Mouse (Mus musculus): ENCODE results near the gene Zmpste24. TPM values are rescaled to one million over a fixed set of nuclear protein-coding genes. Genes with fewer than 3 reads are reported as not detected.

Gene Zmpste24
- polyA plus RNA-seq, 1 experiment from 2014 or later = 22.3 TPM

DNA sequence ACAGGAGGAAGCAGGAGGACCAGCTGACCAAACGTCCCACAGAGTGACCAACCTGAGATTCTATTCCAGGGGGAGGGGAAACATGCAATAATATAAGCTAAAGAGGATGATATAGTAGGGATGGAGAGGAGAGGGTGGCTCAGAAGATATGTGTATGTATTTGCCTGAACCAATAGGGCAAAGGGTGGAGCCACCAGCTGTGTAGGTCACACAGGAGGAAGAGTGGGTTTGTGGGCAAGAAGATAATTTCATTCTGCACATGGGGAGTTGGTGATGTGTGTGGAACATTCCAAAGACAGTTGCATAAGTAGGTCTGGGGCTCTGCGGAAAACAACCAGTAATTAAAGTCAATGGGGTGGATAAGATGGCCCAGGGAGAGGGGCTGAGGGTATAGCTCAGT lies 72.4 kb downstream of the Zmpste24 start:
- H3K4me3 ChIP-seq (ENCODE audit: low read depth, low read length) = no peak overlapping the region
- H3K27me3 ChIP-seq (replicated peaks; ENCODE audit: control insufficient read depth, insufficient read depth, low read length) = no peaks in the 10 kb centered on the region
- H3K4me1 ChIP-seq (ENCODE audit: control insufficient read depth, insufficient read depth, low read length) = no peaks in the 10 kb centered on the region
- no peak overlapping the region for H3K9ac ChIP-seq (ENCODE audit: low read length)
- no peak for ATAC-seq
- no peaks in the 10 kb centered on the region for H3K36me3 ChIP-seq (ENCODE audit: control insufficient read depth, insufficient read depth, low read length)
- no peaks in the 10 kb centered on the region for H3K9me3 ChIP-seq (replicated peaks; ENCODE audit: control insufficient read depth, low read length)
- H3K27ac ChIP-seq (ENCODE audit: low read depth, low read length) = no peak overlapping the region
- DNase-seq (ENCODE audit: low spot score) = no peak
- WGBS = 79% methylated on average over 2 of the region's 2 CpGs
- no peak overlapping the region for H3K4me2 ChIP-seq (ENCODE audit: low read length)

DNA sequence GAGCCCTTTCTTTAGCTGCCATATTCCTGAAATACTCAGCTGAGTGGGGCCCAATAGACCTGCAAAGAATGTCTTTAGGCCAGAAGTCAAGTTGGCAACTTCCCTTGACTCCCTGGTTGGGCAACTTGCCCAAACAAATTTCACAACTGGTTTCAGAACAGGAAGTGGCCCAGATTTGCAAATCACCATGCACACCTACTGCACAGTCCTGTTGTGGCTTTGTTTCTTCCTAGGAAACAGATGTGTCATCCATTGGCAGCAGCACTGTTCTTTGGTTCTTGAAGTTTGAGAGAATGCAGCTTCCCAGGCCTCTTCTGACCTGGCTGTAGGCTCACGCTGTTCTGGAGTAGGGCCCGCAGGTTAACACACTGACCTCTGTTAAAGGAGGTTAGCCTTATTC lies 74.1 kb downstream of the Zmpste24 start:
- no peaks in the 10 kb centered on the region for H3K27me3 ChIP-seq (replicated peaks; ENCODE audit: control insufficient read depth, insufficient read depth, low read length)
- H3K4me1 ChIP-seq (ENCODE audit: control insufficient read depth, insufficient read depth, low read length) = no peaks in the 10 kb centered on the region
- H3K9ac ChIP-seq (ENCODE audit: low read length) = no peak overlapping the region
- H3K4me2 ChIP-seq (ENCODE audit: low read length) = no peak overlapping the region
- ATAC-seq (no peak), DNase-seq (ENCODE audit: low spot score) (no peak)
- H3K4me3 ChIP-seq (ENCODE audit: low read depth, low read length) = no peak overlapping the region
- WGBS = 93% methylated on average over 2 of the region's 2 CpGs
- H3K9me3 ChIP-seq (replicated peaks; ENCODE audit: control insufficient read depth, low read length) = no peaks in the 10 kb centered on the region
- no peaks in the 10 kb centered on the region for H3K36me3 ChIP-seq (ENCODE audit: control insufficient read depth, insufficient read depth, low read length)
- H3K27ac ChIP-seq (ENCODE audit: low read depth, low read length) = no peak overlapping the region

GRCm38 (mm10) chr4:121023464-121023863 lies 74.6 kb downstream of the Zmpste24 start:
- Histone ChIP-seq H3K27ac (ENCODE audit: low read depth, low read length) (no peak overlapping the region), H3K9ac (ENCODE audit: low read length) (no peak overlapping the region), H3K4me2 (ENCODE audit: low read length) (no peak overlapping the region), H3K9me3 (replicated peaks; ENCODE audit: control insufficient read depth, low read length) (no peaks in the 10 kb centered on the region), H3K4me1 (ENCODE audit: control insufficient read depth, insufficient read depth, low read length) (no peaks in the 10 kb centered on the region), H3K36me3 (ENCODE audit: control insufficient read depth, insufficient read depth, low read length) (no peaks in the 10 kb centered on the region), H3K27me3 (replicated peaks; ENCODE audit: control insufficient read depth, insufficient read depth, low read length) (no peaks in the 10 kb centered on the region), H3K4me3 (ENCODE audit: low read depth, low read length) (no peak overlapping the region)
- no peak for DNase-seq (ENCODE audit: low spot score)
- no peak for ATAC-seq
- 88% methylated on average over 7 of the region's 7 CpGs for WGBS

GRCm38 (mm10) chr4:121021911-121022310 lies 76.1 kb downstream of the Zmpste24 start:
- Histone ChIP-seq H3K4me2 (ENCODE audit: low read length) (no peak overlapping the region), H3K9me3 (replicated peaks; ENCODE audit: control insufficient read depth, low read length) (no peaks in the 10 kb centered on the region), H3K36me3 (ENCODE audit: control insufficient read depth, insufficient read depth, low read length) (no peaks in the 10 kb centered on the region), H3K4me3 (ENCODE audit: low read depth, low read length) (no peak overlapping the region), H3K9ac (ENCODE audit: low read length) (no peak overlapping the region), H3K27ac (ENCODE audit: low read depth, low read length) (no peak overlapping the region), H3K4me1 (ENCODE audit: control insufficient read depth, insufficient read depth, low read length) (no peaks in the 10 kb centered on the region), H3K27me3 (replicated peaks; ENCODE audit: control insufficient read depth, insufficient read depth, low read length) (no peaks in the 10 kb centered on the region)
- no peak for ATAC-seq
- no peak for DNase-seq (ENCODE audit: low spot score)

DNA sequence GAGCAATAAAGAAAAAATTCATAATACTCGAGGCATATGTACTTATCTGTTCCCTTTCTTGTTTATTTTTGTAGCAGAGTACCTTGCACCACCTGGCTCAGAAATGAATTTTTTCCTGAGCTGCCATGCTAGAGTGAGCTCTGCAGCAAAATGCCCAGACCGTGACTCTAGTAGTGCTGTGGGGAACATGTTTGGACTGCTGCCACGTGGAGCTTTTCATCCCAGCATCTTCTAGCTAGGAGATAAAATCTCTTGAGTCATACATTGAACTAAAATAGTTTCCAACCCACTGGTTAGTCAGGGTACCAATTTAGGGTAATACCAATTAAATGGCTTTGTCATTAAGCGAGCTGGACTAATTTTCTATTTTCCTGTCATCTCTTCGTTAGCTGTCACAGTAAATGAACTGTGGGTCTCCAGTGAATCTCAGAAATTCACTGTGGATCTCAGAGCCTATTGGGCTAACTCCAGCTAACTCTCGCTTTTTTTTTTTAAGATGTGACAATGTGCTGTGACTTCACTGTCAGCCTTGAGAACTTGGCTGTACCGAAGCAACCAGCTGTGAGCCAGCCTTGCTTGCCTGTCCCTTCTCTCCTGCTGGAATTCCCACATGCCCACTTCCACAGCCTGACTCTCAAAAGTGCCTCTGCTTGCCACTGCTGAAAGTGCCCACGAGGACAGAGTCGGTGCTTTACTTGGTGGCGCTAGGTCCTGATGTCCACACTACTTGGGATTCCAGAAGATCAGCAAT lies 77.8 kb downstream of the Zmpste24 start:
- H3K27me3 ChIP-seq (replicated peaks; ENCODE audit: control insufficient read depth, insufficient read depth, low read length) = no peaks in the 10 kb centered on the region
- WGBS = 45% methylated on average over 10 of the region's 10 CpGs
- H3K9ac ChIP-seq (ENCODE audit: low read length) = no peak overlapping the region
- no peak overlapping the region for H3K4me2 ChIP-seq (ENCODE audit: low read length)
- no peak overlapping the region for H3K4me3 ChIP-seq (ENCODE audit: low read depth, low read length)
- H3K36me3 ChIP-seq (ENCODE audit: control insufficient read depth, insufficient read depth, low read length) = no peaks in the 10 kb centered on the region
- ATAC-seq = no peak
- peaks cover 7% of the 10 kb centered on the region for H3K4me1 ChIP-seq (ENCODE audit: control insufficient read depth, insufficient read depth, low read length)
- H3K9me3 ChIP-seq (replicated peaks; ENCODE audit: control insufficient read depth, low read length) = no peaks in the 10 kb centered on the region
- H3K27ac ChIP-seq (ENCODE audit: low read depth, low read length) = no peak overlapping the region
- no peak for DNase-seq (ENCODE audit: low spot score)

DNA sequence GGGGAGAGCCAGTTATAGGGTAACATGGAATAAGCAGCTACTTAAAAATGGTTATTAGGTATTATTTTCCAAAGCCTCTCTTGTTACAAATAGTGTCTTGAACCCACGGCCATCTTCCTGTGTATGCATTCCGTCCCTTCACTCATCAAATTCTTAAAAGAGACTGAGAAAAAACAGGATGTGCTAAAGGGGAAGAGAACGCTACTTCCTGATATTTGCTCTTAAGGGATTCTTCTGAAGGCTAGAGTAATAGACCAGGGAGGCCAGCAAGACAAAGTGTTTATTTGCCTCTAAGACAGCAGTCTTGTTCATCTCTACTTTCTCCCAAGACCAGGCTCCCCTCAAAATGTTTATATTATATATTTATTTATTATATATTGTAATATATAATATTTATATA lies 79.8 kb downstream of the Zmpste24 start:
- no peak for ATAC-seq
- Histone ChIP-seq H3K27me3 (replicated peaks; ENCODE audit: control insufficient read depth, insufficient read depth, low read length) (no peaks in the 10 kb centered on the region), H3K9me3 (replicated peaks; ENCODE audit: control insufficient read depth, low read length) (no peaks in the 10 kb centered on the region), H3K36me3 (ENCODE audit: control insufficient read depth, insufficient read depth, low read length) (no peaks in the 10 kb centered on the region), H3K27ac (ENCODE audit: low read depth, low read length) (no peak overlapping the region), H3K4me1 (ENCODE audit: control insufficient read depth, insufficient read depth, low read length) (peaks cover 8% of the 10 kb centered on the region), H3K9ac (ENCODE audit: low read length) (no peak overlapping the region), H3K4me3 (ENCODE audit: low read depth, low read length) (no peak overlapping the region), H3K4me2 (ENCODE audit: low read length) (no peak overlapping the region)
- DNase-seq (ENCODE audit: low spot score) = no peak
- WGBS = 97% methylated on average over 3 of the region's 3 CpGs

DNA sequence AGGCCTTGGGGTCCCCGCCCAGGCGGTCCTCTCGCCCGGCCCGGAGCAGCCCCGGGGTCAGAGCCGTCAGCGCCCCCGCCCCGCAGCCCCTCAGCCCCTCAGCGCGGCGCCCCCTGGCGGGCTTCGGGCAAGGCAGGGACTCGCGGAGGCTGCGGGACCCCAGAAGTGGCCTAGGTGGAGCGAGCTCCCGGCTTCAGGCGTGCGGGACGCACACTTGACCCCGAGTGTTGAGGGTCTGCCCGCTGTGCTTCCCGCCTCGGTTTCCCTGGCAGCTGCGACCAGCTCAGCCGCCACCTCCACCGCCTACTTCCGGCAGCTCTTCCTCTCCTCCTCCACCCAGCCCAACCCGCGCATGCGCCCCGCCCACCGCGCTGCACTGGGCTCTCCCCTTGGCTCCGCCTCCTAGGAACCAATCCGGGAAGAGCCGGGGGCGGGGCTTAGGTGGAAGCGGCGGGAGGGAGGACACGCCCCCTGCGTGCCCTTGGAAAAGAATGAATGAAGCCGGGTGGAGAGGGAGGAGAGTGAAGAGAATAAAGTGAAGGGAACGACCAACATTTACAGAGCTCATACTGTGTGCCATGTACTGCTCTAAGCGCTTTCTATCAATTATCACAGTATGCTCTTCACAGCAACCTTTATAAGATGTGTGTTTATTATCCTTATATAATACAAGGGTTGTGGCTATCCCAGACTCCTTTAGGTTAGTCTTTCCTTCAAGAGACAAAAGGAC lies 80.9 kb downstream of the Zmpste24 start, which contains the start of gene Smap2:
TSS of gene Smap2 (minus strand) at position 320 of the 730 bp plus-strand sequence.
- Histone ChIP-seq H3K9me3 (replicated peaks; ENCODE audit: control insufficient read depth, low read length) (no peaks in the 10 kb centered on the region), H3K4me3 (ENCODE audit: low read depth, low read length) (peak within 1 kb of the TSS; percentile 94), H3K27me3 (replicated peaks; ENCODE audit: control insufficient read depth, insufficient read depth, low read length) (no peaks in the 10 kb centered on the region), H3K36me3 (ENCODE audit: control insufficient read depth, insufficient read depth, low read length) (no peaks in the 10 kb centered on the region), H3K27ac (ENCODE audit: low read depth, low read length) (peak within 1 kb of the TSS; percentile 52; the same call in 1 of the 2 replicates), H3K4me2 (ENCODE audit: low read length) (peak within 1 kb of the TSS; percentile 86), H3K9ac (ENCODE audit: low read length) (peak within 1 kb of the TSS; percentile 87), H3K4me1 (ENCODE audit: control insufficient read depth, insufficient read depth, low read length) (peaks cover 8% of the 10 kb centered on the region)
- 0% methylated on average over 34 of the region's 48 CpGs for WGBS
- peak; percentile 99 for DNase-seq (ENCODE audit: low spot score)
- ATAC-seq = peak; percentile 99

DNA sequence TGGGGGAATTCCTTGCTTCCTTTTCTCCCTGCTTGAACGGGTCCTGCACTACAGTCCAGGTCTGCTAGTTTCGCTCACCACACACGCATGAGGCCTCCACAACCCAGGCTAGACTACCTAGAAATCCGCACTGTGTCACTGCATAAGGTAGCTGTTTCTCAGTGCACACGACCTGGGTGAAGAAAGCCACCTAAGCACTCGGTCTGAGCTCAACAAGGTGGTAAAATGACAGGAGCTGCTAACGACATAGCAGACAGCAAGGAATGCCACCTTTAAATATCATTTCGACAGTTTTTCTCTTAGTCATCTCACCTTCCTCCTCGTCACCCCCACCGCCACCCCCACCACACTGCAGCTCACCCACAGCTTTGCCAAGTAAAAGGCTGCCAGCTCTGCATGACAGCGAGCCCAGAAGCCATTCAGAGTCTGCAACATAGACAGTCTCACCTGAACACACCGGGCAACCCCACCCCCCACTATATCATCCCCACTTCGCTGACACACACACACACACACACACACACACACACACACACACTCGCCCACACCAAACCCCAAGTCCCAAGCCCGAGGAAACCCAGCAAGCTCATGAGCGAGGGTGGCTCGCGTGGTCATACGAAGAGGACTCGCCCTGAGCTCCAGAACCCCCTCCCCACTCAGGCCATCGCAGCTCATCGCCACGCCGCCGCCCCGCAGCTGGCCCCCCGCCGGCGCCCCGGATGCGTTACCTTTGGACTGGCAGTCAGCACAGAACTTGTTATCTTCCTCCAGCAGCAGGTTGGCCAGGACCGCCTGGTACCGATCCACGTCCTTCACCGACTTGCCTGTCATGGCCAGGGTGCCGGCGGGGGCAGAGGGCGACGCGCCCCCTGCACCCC lies 81.8 kb downstream of the Zmpste24 start:
- Histone ChIP-seq H3K36me3 (ENCODE audit: control insufficient read depth, insufficient read depth, low read length) (no peaks in the 10 kb centered on the region), H3K9ac (ENCODE audit: low read length) (peak overlapping the region; percentile 87), H3K4me1 (ENCODE audit: control insufficient read depth, insufficient read depth, low read length) (peaks cover 8% of the 10 kb centered on the region), H3K27ac (ENCODE audit: low read depth, low read length) (peak overlapping the region; percentile 52; the same call in 1 of the 2 replicates), H3K9me3 (replicated peaks; ENCODE audit: control insufficient read depth, low read length) (no peaks in the 10 kb centered on the region), H3K4me3 (ENCODE audit: low read depth, low read length) (peak overlapping the region; percentile 94), H3K4me2 (ENCODE audit: low read length) (peak overlapping the region; percentile 86), H3K27me3 (replicated peaks; ENCODE audit: control insufficient read depth, insufficient read depth, low read length) (no peaks in the 10 kb centered on the region)
- ATAC-seq (peak; percentile 38), DNase-seq (ENCODE audit: low spot score) (peak; percentile 13)
- WGBS = 7% methylated on average over 29 of the region's 40 CpGs

Measured in forebrain, embryonic 14.5 days (tissue).